Mouse (Mus musculus) MN1 (cell line): ENCODE data around the gene Gng2.
"Not testable (repeated sequence)": the region's sequence is repeated elsewhere in the genome, so short reads cannot be mapped to it uniquely, and the experiment has no call there.

ENCODE experiments used
- DNase-seq: peaks from one replicate; pipeline ENCODE4 v3.0.0-alpha.2; 2016; ENCODE audit warnings: low spot score

Gng2 gene

GRCm38 (mm10) chr14:19938545-19938944, 38.9 kb downstream of the Gng2 start:
- no peak for DNase-seq

- no peak for DNase-seq
Observed at GRCm38 (mm10) chr14:19935084-19935483, 42.3 kb downstream of the Gng2 start.

- DNase-seq = no peak
Observed at GRCm38 (mm10) chr14:19933314-19933713, 44.1 kb downstream of the Gng2 start.

- DNase-seq = peak; percentile 16
Observed at GRCm38 (mm10) chr14:19927879-19928278, 49.5 kb downstream of the Gng2 start.

- DNase-seq = no peak
Observed at GRCm38 (mm10) chr14:19927156-19927555, 50.3 kb downstream of the Gng2 start.

GRCm38 (mm10) chr14:19926312-19926711, 51.1 kb downstream of the Gng2 start:
- no peak for DNase-seq

GRCm38 (mm10) chr14:19925157-19925556, 52.3 kb downstream of the Gng2 start:
- DNase-seq = no peak

GRCm38 (mm10) chr14:19924086-19924485, 53.3 kb downstream of the Gng2 start:
- DNase-seq = no peak

- no peak for DNase-seq
Observed at GRCm38 (mm10) chr14:19920254-19920691, 57.2 kb downstream of the Gng2 start.

GRCm38 (mm10) chr14:19919789-19920188, 57.6 kb downstream of the Gng2 start:
- no peak for DNase-seq

- no peak for DNase-seq
Observed at GRCm38 (mm10) chr14:19917534-19917933, 59.9 kb downstream of the Gng2 start.

- DNase-seq = no peak
Observed at GRCm38 (mm10) chr14:19916315-19916714, 61.1 kb downstream of the Gng2 start.

- DNase-seq = no peak
Observed at GRCm38 (mm10) chr14:19912891-19913290, 64.5 kb downstream of the Gng2 start.

GRCm38 (mm10) chr14:19905615-19906014, 71.8 kb downstream of the Gng2 start:
- DNase-seq = peak; percentile 83

GRCm38 (mm10) chr14:19904821-19905220, 72.6 kb downstream of the Gng2 start:
- peak; percentile 13 for DNase-seq

GRCm38 (mm10) chr14:19904031-19904430, 73.4 kb downstream of the Gng2 start:
- no peak for DNase-seq

- DNase-seq = no peak
Observed at GRCm38 (mm10) chr14:19900492-19900891, 76.9 kb downstream of the Gng2 start.

- DNase-seq = no peak
Observed at GRCm38 (mm10) chr14:19887569-19887968, 89.9 kb downstream of the Gng2 start.

- DNase-seq = not testable (repeated sequence)
Observed at GRCm38 (mm10) chr14:19884431-19884830, 93.0 kb downstream of the Gng2 start.

GRCm38 (mm10) chr14:19874201-19874807, 103.1 kb downstream of the Gng2 start:
- no peak for DNase-seq

GRCm38 (mm10) chr14:19867286-19867935, 110.0 kb downstream of the Gng2 start:
- no peak for DNase-seq

GRCm38 (mm10) chr14:19865121-19865520, 112.3 kb downstream of the Gng2 start:
- DNase-seq = not testable (repeated sequence)

GRCm38 (mm10) chr14:19861311-19862080, 115.9 kb downstream of the Gng2 start:
- DNase-seq = no peak
